Mouse (Mus musculus) frontal cortex, adult (tissue): Measurements from ENCODE around the gene Gramd1a.

Source experiments
- ATAC-seq: cut with Nextera tagmentation; 2 replicates; pipeline ENCODE4 v1.9.2; 2017; ENCODE audit warnings: mild to moderate bottlenecking, moderate library complexity, mixed read lengths; ENCODE audit not compliant: low TSS enrichment

Gene Gramd1a

DNA sequence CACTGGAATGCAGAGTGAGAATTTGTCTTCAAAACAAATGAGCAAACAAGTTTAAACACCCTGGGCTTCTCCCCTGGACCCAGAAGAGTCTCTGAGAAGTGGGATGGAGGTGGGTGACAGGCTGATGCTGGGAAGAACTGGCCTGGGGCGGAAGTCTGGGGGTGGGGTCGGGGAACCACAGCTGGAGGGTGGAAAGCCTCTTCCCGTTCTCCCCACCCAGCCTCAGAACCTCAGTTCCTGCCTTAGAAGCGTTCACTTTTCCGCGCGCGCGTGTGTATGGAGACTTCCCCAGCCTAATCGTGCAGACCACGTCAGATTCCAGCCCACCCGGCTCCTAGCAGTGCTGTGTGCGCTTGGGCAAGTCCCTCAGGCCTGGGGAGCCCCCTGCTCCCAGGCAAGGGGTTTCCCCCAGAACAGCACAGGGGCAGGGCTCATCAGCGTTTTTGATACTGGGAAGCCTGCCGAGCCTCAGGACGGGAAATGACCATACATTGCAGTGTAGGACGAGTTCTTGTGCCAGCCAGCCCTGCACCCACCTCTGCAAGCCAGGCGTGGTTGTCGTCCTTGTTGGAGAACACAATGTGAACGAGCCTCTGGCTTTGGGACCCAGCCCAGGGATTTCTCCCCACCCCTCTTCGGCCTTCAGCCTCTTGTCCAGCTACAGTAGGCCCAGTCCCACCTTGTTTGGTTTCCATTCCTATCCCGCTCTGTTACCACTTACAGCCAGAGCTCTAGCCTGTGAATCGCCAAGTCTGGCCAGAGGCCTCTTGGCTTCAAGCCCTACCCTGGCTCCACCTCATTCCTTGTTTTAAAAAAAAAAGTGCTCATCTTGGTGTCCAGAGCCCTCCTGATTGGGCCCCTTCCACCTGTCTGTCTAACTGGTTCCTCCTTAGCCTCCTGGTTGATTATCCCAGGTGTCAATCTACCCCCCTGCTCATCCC lies 4.1 kb downstream of the Gramd1a start:
- peak; percentile 17; the same call in 1 of the 2 replicates for ATAC-seq

DNA sequence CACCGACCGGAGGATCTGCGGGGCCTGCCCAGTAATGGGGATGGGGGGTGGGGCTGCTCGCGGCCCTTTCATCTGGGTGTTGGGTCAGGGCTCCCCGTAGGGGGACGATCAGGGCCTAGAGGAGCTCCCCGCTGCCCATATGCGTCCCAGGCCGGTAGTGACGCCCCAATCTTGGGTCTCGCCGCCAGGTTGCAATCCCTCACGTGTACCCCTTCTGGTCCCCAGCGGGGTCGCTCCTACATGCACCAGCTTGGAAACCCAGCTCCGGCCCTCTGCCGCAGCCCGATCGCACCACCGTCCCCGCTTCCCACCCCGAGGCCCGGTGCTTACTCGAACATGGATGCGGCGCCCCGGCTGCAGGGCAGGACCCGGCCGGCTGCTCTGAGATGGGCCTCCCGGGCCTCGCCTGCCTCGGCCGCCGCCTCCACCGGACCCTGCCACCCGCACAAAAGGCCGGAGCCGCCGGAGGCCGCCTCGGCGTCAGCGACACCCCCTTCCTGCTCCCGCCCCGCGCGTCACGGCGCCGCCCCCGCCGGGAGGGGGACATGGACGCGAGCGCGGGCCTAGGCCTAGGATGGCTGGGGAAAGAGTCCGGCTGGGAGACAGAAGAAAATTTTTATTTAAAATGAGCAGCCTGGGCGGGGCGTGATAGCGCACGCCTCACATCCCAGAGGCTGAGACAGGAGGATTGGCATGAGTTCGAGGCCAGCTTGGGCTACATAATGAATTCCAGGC lies 5.0 kb downstream of the Gramd1a start:
- peak; percentile 85 for ATAC-seq

DNA sequence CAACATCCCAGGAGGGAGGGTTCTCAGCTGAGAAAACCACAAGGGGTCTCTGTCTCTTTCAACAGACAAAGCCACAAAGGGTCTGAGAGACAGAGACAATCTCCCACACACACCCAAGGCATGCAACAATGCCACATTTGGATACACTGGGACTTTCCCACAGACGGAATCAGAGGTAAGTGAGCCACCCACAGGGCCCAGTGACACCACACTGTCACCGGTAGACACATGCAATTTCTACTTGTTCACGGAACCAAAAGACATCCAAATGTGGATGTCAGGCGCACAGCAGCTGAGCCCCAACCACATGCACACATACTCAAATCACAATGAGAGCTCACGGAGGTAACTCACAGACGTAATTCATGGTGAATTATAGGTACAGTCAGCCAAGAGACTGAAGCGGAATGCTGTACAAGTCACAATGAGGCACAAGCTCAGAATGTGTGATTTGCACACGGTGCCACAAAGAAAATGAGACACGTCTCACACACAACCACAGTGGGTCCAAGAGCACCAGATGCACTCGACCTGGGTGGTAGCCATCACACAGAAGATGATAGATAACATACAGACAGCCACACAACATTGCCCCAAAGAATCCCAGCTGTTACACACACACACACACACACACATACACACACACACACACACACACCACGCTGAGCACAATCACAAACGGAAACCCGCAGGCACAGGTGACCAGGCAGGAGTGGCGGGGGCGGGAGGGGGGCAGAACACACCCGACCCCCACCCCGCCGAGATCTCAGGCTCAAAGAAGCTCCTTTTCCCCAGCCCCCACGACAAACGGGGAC lies 5.7 kb downstream of the Gramd1a start:
- peak; percentile 21; the same call in 1 of the 2 replicates for ATAC-seq

DNA sequence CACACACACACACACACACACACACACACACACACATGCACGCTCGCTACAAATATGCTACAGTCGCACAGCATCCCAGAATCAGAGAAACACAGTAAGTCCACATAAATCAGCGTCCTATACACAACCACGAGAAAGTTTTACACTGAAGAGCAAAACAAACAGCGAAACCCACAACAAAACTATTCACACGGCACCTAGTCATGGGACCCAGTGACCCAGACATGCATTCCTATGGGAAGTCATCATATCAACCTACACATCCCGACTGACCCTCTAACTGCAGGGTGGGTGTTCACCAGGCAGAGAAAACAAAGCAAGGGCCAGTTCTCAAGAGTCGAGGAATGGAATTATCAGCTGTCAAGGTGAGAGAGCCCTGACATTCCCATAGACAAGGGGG lies 6.4 kb downstream of the Gramd1a start:
- ATAC-seq = no peak

DNA sequence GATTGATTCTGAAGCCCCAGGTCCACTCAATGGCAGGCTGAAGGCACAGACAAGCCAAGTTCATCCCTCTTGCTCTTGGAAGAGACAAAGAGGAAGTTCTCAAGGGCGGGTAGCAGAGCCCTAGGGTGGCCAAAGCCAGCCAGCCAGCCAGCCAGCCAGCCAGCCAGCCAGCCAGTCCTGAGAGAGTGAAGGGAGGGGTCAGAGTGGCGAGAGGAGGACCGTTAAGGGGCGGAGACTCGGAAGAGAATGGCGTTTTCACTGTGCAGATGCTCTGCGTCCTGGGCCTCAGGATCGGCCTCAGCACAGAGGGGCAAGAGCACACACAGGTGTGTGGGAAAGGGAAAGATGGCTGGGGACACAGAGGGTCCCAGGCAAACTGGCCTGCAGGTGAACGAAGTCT lies 6.9 kb downstream of the Gramd1a start:
- ATAC-seq = peak; percentile 42; the same call in 1 of the 2 replicates

DNA sequence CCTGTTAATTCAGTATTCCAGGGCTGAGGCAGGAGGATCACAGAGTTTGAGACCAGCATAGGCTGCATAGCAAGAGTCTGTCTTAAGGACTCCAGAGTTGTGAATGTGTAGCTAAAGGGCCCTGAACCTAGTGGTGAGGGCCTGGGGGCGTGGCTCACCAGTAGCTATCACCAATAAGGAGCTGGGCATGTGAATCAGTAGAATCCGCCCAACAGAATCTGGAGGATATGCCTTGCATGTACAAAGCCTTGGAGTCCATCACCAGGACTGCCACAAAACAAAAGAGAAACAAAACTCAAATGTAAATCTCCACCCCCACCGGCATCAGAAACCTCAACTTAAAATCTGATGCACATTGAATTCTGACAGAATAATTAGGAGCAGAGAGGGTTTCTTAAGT lies 7.6 kb downstream of the Gramd1a start:
- no peak for ATAC-seq

DNA sequence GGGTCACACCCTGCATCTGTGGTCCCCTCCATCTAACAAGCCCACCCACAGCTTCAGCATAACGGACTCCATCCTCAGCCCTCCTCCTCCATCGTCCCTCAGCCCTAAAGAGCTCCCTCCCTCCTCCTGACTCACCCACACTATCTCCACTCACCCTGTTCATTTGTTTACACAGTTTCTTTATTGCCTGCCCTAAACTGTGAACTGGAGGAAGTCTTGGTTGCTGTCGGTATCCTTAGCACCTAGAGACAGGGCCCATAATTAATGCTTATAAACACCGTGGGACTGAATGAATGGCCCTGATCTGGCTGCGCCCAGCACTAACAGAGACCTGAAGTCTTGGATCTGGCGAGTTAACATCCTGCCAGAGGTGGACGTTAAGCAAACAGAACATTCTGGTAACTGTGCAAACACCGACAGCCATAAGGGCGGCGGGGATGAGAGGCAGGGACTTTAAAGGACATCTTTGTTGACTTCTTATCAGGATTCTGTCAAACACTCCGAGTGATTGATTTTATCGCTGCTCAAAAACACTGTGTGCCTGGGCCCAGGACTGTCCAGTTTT lies 10.0 kb downstream of the Gramd1a start:
- no peak for ATAC-seq

DNA sequence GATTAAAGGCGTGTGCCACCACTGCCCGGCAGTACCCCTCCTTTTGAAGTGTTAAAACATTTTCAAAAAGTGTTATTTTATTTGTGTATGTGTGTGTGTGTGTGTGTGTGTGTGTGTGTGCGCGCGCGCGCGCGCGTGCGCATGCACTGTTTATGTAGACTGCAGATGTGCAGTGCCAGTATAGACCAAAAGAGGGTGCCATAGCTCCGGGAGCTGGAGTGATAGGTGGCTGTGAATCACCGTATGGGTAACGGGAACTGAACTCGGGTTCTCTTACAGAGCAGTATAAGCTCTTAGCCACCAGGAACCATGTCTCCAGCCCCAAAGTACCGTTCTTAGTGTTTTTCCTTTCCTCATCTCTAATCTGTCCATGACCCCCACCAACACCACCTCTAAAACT lies 10.8 kb downstream of the Gramd1a start:
- ATAC-seq = no peak

DNA sequence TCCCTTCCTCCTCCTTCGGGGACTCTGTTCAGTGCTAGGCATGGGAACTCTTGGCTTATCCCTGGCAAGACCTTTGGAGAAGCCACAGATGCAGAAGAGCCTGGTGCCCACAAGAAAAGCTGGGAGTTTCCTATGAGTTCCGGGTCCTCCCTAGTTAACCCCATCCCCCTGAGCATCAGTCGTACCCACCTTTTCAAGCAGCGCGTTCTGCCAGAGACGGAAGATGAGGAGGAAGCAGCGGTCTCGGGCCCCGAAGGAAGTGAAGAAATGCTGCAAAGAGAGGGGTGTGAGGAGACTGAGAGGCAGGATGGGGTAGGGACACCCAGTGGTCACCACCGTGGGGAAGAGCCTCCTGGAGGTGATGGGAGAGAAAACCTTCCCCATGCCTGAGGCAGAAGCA lies 14.8 kb downstream of the Gramd1a start:
- no peak for ATAC-seq

DNA sequence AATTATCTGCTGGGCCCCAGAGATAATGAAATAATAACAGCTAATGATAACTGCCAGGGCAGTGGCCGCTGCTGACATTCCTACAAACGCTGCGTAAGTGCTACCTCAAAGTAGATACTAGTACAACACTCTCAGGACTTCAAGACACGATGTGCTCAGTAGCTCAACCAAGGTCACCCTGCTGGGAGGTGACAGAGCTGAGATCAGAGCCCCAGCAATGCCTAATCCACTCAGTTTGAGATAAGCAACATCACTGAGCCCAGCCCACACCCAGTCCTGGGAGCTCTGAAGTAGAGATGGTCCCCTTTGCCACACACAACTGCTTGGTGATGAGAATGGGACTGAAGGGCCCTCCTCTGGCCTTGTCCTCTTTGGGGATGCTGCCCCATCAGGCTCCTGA lies 15.4 kb downstream of the Gramd1a start:
- ATAC-seq = no peak

DNA sequence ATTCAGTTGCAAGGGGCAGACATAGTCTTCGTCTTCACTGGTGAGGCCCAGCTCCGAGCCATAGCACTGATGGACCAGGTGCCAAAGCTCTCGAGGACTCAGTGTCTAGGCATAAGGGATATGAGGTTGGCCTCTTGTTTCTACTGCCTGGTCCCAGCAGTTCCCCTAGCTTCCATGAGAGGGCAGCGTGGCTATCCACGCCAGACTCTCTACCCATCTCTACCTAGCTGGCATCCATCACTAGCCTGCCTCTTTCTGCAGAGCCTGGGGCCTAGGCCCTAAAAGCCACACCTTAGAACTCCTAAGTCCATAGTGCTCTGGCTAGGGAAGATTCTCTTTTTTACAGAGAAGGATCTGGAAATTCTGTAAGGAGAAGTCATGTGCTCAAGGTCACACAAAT lies 15.9 kb downstream of the Gramd1a start:
- ATAC-seq = peak; percentile 88

DNA sequence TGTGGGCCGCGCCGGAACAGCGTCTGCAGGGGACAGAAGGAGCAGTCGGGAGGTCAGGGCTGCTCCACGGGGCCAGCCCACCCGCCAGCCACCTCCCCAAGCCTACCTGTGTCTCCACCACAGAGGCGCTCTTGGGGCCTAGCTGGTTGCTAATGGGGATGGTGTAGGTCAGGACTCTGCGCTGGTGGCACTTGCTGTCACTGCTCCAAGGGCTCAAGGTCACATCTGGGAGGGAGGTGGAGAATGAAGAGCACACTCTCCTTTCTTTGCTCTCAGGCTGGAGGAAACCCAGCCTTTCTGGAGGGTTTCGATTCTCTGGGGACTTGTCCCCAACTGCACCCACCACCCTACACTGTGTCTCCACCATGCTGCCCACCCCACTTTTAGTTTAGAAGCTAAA lies 20.0 kb downstream of the Gramd1a start:
- no peak for ATAC-seq

DNA sequence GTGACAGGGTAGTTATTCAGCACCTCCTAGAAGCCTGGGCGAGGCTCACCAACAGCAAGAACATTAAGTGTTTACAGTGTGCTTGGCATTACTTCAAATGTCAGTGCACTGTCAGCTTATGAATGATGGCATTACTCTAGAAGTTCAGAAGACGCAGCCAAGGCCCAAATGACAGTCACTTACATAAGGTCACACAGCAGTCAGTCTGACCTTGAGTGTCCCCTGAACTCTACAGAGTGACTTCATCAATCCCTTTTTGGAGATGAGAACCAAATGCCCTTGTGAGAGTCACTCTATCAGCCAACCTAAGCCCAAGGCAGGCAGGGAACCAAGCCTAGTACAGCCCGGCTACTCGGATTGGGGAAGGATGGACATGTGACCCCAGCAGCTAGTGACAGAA lies 23.8 kb downstream of the Gramd1a start:
- no peak for ATAC-seq

DNA sequence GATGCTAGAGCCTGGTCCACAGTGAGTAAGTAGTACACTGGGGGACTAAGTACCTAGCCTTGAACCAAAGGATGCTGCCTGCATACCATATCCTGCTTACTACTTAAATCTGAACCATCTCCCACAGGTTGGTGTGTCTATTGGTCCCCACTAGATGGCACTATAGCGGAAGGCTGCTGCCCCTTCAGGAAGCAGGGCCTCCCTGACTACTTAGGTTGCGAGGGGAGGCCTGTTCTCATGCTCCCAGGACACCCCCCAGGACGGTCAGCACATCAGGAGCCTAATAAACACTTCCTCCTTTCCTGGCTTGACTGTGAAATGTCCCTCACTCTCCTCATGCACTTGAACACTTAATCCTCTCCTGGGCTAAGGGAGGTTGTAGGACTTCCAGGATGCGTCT lies 24.9 kb downstream of the Gramd1a start:
- peak; percentile 56 for ATAC-seq

DNA sequence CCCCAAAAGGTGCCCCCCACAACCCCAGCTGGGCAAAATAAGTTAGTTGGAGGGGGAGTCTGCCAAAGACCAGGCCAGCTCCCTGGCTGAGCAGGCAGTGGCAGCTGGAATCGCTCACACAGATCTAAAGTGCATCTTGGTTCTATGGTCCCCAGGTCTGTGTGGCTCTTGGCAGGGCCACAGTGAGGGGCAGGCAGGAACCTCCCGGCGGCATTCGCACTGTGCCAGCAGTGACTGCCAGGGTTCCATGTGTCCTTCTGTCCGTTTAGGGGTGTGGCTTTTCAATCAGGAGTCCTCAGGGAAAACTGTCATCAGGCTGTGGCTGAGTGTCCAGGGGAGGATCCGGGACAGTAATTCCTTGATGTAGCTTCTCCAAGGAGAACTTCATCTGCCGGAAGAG lies 25.5 kb downstream of the Gramd1a start:
- no peak for ATAC-seq

DNA sequence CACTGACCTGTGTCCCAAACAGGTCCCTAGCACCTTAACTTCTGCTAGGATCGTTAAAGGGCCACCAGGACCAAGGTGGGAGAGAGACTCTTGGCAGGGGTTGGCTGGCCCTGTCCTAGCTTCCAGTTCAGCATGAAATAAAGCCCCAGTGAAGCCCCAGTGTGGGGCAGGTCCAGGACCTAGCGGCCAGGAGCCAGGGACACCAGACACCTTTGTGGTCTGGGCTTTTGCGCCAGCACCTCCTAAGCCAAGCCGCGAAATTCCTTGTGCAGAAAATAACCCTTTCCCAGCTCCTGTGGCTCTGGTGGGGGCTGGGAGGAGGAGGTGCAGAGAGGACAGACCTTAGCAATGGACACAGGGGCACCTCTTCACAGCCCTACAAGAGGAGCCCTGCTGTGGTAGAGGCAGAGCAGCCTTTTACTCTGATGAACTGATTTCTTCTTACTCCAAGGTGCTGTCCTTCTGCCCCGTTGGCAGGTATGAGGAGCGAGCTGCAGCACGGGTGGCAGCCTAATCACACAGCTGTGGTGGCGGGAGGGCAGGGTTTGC lies 27.5 kb downstream of the Gramd1a start:
- no peak for ATAC-seq

DNA sequence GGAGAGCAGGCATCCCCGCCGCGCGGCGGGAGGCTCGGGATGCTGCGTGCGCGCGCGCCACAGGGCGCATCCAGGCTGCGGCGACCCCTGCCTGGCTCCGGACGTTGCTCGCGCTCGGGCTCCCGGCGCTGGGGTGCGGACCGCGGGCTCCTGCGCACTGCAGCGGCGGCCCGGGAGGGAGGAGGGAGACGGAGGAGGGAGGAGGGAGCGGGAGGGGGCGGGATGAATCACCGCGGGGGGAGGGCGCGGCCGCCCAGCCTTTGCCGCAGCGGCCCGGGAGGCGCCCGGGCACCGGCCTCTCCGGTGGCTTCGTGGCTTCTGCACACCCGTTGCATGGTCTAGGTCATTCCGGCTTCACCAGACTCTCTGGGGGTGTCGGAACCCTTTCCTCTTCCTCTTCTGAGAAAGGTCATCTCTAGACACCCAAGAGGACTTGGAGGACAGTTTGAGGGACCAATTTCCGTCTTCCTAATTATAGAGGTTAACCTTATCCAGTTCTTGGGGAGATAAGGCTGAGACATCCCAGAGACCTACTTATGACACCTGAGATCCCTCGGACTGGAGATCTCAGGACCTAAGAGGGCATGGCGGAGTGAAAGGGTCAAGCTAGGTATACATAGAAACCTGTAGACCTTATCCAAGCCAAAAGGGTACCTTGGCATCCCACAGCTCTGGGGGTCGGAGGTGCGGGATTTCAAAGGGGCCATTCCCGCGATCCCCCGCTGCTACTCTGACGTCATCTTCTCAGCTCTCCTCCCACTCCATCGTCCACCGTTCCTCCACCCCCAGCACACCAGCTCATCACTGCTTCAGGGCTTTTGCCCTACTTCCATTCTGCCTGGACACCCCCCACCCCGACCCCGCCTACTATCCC lies 28.6 kb downstream of the Gramd1a start, which contains the start of gene Scn1b:
TSS of gene Scn1b (minus strand) at position 153 of the 874 bp plus-strand sequence.
- peak; percentile 27 for ATAC-seq

DNA sequence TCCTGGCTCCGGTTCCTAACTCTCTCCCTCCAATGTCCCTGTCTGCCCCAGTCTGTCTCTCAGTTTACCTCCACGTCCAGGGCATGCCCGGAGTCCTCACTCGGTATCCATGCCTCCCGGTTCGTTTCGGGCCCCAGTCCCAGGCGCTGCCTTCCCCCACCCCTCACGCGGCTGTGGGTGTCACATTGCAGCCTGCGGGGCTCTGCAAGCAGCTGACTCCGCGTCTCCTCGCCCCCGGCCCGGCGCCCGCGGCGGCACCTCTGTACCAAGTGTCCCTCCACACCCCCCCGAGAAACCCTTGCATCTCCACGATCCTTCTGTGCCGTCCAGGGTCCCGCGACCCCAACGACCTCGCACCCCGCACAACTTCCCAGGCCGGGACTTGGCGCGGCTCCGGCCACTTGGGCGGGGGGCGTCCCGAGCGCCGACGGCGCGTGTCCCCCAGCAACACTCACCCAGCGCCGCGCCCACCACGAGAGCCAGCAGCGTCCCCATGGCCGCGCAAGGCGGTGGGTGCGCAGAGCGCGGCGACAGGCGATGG lies 29.4 kb downstream of the Gramd1a start:
- peak; percentile 12; the same call in 1 of the 2 replicates for ATAC-seq

DNA sequence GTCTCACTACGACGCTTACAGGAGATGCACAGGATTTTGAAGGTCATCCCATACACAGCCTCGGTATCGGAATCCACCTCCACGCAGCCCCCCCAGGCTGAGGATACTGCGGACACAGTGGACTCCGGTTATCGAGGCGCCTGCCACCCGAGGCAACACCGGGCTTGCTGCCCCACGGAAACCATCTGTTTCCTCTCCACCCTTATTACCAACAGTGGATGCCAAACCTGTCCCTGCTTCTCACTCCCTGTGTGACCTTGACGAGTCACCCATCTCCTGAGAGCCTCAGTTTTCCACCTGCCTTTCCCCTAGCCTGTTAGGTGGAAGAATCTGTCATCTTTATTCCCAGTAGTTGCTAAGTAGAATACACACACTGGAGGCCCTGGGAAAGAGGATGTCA lies 30.6 kb downstream of the Gramd1a start:
- no peak for ATAC-seq

DNA sequence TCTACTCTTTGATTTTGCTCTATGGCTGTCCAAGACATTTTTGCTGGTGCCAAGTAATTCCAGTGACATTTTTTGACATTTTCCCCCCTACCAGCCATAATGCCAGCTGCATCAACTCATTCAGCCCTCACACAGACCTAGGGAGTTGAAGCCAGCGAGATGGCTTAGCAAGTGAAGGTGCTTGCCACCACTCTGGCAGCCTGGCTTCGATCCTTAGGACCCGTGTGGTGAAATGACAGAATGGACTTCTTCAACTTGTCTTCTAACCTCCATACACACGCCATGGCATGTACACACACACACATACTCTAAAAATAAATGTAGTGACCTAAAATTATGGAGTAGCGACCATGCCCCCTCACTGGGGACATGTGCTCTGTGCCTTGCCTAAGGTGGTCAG lies 31.3 kb downstream of the Gramd1a start:
- ATAC-seq = no peak
